Mouse (Mus musculus) heart, embryonic 12.5 days (tissue): Measurements from ENCODE around the gene Bicra. TPM values are rescaled to one million over a fixed set of nuclear protein-coding genes. Genes with fewer than 3 reads are reported as not detected.
A peak's percentile ranks its signal among the peaks of the same experiment; 100 is the strongest.

Source experiments
- ATAC-seq: fragments of 200-750 bp; cut with Nextera tagmentation; 2 replicates; pipeline ENCODE4 v1.8.0; 2017; ENCODE audit warnings: moderate TSS enrichment, moderate library complexity; ENCODE audit not compliant: insufficient number of reproducible peaks, low FRiP score
- H3K27ac ChIP-seq: fragments of 300-500 bp; sonication (generic); 2 replicates; pipeline ENCODE4 v1.5.1; 2016; ENCODE audit warnings: mild to moderate bottlenecking, moderate library complexity; ENCODE audit not compliant: poor library complexity, severe bottlenecking
- H3K27me3 ChIP-seq: fragments of 300-500 bp; sonication (generic); replicated peaks from 2 replicates; pipeline ENCODE4 v1.6.1; 2016; ENCODE audit warnings: mild to moderate bottlenecking, moderate library complexity
- H3K36me3 ChIP-seq: fragments of 300-500 bp; sonication (generic); 2 replicates; pipeline ENCODE4 v1.6.1; 2016; ENCODE audit warnings: mild to moderate bottlenecking, moderate library complexity
- H3K4me1 ChIP-seq: fragments of 300-500 bp; sonication (generic); replicated peaks from 2 replicates; pipeline ENCODE4 v1.6.1; 2016; ENCODE audit warnings: mild to moderate bottlenecking
- H3K4me2 ChIP-seq: fragments of 300-500 bp; sonication (generic); 2 replicates; pipeline ENCODE4 v1.6.1; 2016; ENCODE audit warnings: mild to moderate bottlenecking, moderate library complexity
- H3K4me3 ChIP-seq: fragments of 300-500 bp; sonication (generic); 2 replicates; pipeline ENCODE4 v1.5.1; 2016; ENCODE audit warnings: mild to moderate bottlenecking
- H3K9ac ChIP-seq: fragments of 300-500 bp; sonication (generic); 2 replicates; pipeline ENCODE4 v1.6.1; 2016; ENCODE audit warnings: mild to moderate bottlenecking, moderate library complexity
- H3K9me3 ChIP-seq: fragments of 300-500 bp; sonication (generic); replicated peaks from 2 replicates; pipeline ENCODE4 v1.6.1; 2016; ENCODE audit warnings: mild to moderate bottlenecking, moderate library complexity
- WGBS: fragments of 180-500 bp; shearing (Covaris S2); methylation state at CpG from one replicate; pipeline ENCODE4 v1.1.7; 2016; 5-methylcytosine and 5-hydroxymethylcytosine counted together
- polyA plus RNA-seq: library from polyadenylated mRNA; unstranded; fragments of >200 nt; fragmentation: Nextera tagmentation; extraction: Ambion mirVana; gene quantifications from 2 replicates; pipeline ENCODE4 v1.2.1, GENCODE M21; 2016

Bicra gene
- polyA plus RNA-seq, 1 experiment from 2014 or later = 5.9 TPM

DNA sequence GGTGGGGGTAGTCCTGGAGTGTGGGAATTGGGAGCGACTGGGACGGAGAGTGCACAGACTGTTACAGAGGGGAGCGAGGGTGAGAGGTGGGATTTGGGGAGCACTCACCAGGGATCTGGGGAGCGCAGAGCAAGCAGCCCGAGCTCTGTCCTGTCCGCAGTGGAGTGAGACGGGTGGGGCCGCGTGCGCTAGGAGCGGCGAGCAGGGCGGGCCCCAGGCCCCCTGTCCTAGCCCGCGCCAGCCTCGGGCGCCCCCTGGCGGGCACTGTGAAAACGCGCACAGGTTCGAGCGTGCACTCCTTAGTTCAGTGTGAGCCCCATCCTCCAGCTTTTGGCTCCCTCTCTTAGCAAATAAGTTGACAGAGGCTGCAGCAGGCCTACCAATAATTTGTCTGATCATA lies 80.4 kb downstream of the Bicra start, which contains the start of gene Ehd2:
Gene Ehd2 (minus strand): TSS at position 256 of the 400 bp plus-strand sequence.
- WGBS = under 1% methylated on average over 22 of the region's 22 CpGs
- Histone ChIP-seq H3K4me1 (peaks cover 38% of the 10 kb centered on the region), H3K27ac (no peak within 1 kb of the TSS)

DNA sequence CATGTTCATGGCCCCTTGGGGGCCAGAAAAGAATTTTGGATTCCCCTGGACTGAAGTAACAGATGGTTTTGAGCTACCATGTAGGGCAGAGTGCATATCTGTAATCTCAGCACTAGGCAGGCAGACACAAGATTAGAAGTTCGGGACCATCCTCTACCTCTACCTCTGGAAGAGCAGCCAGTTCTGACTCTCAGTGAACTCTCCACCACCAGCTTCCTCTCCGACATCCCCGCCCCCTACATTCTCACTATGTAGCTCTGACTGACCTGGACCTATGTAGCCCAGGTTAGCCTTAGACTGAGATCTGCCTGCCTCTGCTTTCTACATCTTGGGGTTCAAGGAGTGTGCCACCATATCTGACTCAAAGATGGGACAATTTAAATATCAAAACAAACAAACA lies 81.2 kb downstream of the Bicra start:
- Histone ChIP-seq H3K36me3 (peaks cover 17% of the 10 kb centered on the region), H3K4me3 (peak overlapping the region; percentile 56), H3K9ac (0 out of 2 replicates have a peak overlapping the region, but pooled peaks have one; percentile 75), H3K4me1 (peaks cover 47% of the 10 kb centered on the region), H3K27ac (no peak overlapping the region), H3K27me3 (no peaks in the 10 kb centered on the region), H3K4me2 (peak overlapping the region; percentile 71), H3K9me3 (peaks cover 5% of the 10 kb centered on the region; the same call in 1 of the 2 replicates)
- 49% methylated on average over 3 of the region's 3 CpGs for WGBS
- no peak for ATAC-seq

More for the DNA sequence above, 80.4 kb downstream of the Bicra start, which contains the start of gene Ehd2:
- H3K4me2 ChIP-seq = peak within 1 kb of the TSS; percentile 71
- peaks cover 5% of the 10 kb centered on the region; the same call in 1 of the 2 replicates for H3K9me3 ChIP-seq
- peak within 1 kb of the TSS; percentile 75 for H3K9ac ChIP-seq
- no peaks in the 10 kb centered on the region for H3K27me3 ChIP-seq
- peaks cover 25% of the 10 kb centered on the region for H3K36me3 ChIP-seq
- ATAC-seq = peak; percentile 84
- peak within 1 kb of the TSS; percentile 56 for H3K4me3 ChIP-seq

DNA sequence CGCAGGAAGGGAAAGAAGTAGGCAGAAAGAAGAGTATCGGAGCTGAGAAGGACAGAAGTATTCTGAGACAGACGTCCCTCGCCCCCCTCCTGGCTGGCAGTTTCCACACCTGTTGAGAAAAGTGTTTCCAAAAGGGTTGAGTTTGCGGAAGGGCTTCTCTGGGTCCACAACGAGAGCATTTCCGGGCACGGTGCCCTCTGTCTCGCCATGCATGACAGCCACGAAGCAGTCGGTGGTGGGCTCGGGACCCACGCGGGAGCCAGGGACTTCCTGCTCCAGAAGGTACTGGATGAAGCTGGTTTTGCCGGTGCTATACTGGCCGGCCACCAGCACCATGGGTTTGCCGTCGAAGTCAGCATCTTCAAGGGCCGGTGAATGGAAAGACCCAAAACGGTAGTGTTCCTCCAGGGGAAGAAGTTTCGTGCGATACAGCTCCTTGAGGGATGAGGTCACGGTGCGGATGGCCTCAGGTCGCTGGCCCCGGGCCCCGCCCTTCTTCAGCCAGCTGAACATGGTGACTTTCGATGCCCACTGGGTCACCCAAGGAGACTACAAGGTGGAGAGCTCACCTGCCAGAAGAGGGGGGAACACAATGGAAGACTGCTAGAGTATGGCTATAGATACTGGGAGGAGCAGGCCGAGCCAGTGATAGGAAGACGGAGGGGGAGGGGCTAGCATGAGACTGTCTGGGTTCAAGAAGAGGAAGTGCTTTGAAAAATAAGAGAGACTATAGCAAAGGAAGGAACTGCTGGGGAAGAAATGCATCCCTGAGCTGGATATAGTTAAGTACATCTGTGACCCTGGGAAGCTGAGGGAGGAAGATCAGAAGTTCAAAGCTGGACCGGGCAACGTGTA lies 83.7 kb downstream of the Bicra start:
- Histone ChIP-seq H3K27ac (no peak overlapping the region), H3K4me2 (peak overlapping the region; percentile 3; the same call in 1 of the 2 replicates), H3K4me1 (peaks cover 56% of the 10 kb centered on the region)

DNA sequence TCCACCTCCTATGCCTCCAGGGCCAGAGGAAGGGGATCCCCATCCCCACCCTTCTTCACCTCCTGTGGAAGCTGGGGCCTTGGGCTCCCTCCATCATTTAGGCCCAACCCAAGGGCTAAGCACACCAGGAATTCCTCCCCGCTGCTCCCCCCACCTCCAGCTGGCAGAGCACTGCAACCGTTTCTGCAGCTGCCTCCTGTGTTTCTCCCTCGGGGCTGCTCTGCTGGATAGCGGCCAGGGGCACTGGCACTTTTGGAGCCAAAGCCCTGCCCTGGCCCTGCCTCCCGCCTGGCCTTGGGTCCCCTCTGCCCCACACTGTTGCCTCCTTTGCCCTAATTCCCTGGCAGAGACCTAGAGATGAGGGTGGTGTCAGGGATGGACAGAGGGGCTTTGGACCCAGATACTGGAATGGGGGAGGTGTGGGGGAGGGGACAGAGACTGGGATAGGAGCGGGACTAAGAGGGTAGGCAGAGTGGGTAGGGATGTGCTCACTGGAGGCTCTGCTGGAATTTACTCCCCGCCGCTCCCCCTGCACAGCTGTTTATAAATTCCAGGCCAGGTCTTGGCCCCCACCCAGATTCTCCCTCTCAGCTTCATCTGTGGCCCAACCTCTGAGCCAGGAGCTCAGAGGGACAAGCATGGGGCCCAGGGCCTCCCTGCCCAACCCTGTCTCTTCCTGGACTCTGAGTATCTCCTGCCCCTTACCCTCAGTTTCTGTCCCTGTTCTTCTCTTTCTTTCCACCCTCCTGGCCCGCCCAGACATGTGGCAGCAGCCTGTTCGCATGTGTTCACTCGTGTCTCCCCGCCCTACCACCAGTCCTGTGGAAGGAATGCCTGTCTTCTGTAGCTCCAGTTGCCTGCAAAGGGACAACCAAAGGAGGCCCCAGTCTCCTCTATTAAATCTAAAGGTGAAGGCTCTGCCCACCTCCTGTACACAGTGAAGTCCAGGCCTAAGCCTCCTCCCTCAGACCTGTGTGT lies 85.1 kb downstream of the Bicra start:
- Histone ChIP-seq H3K9me3 (no peaks in the 10 kb centered on the region), H3K27ac (peak overlapping the region; percentile 74), H3K36me3 (peaks cover 12% of the 10 kb centered on the region), H3K4me2 (peak overlapping the region; percentile 43), H3K27me3 (no peaks in the 10 kb centered on the region), H3K4me3 (peak overlapping the region; percentile 15), H3K9ac (peak overlapping the region; percentile 46), H3K4me1 (peaks cover 56% of the 10 kb centered on the region)
- 25% methylated on average over 12 of the region's 12 CpGs for WGBS
- ATAC-seq = peak; percentile 58

More for the DNA sequence above, 83.7 kb downstream of the Bicra start:
- Histone ChIP-seq H3K36me3 (peaks cover 7% of the 10 kb centered on the region; the same call in 1 of the 2 replicates), H3K27me3 (no peaks in the 10 kb centered on the region), H3K9me3 (no peaks in the 10 kb centered on the region), H3K4me3 (no peak overlapping the region), H3K9ac (no peak overlapping the region)
- WGBS = 76% methylated on average over 32 of the region's 32 CpGs
- ATAC-seq = no peak

DNA sequence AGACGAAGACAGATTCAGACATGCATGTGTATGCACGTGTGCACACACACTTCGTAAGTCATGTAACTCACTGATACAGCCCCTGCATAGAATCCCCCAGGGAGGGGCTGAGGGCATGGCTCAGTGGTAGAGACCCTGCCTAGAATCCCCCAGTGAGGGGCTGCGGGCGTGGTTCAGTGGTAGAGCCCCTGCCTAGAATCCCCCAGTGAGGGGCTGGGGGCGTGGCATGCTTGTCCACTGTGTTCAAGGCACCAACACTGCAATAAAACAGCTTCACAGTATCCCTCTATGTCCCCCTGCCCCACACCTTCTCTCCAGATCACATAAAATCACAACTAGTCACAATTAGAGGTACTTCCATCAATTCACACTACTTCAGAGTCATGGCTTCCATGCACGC lies 85.9 kb downstream of the Bicra start:
- H3K4me3 ChIP-seq = no peak overlapping the region

DNA sequence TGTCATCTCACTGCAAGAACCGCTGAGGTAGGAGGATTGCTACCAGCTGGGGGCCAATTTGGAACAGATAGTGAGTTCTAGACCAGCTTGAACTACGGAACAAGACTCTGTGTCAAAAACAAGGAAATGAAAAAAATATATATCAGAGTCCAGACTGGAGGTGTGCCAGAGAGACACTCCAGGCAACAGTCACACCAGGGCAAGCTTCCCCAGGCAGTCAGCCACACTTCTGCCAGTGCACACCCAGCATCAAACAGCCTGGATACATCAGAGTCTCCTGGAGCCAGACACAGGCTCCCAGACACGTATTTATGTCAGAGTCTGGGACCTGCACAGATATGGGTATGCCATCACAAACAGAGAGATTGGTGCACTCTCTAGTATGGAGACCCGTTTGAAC lies 86.5 kb downstream of the Bicra start:
- H3K4me1 ChIP-seq = peaks cover 55% of the 10 kb centered on the region
- no peak overlapping the region for H3K4me3 ChIP-seq
- H3K27me3 ChIP-seq = no peaks in the 10 kb centered on the region
- peaks cover 25% of the 10 kb centered on the region for H3K36me3 ChIP-seq
- H3K27ac ChIP-seq = peak overlapping the region; percentile 74; the same call in 1 of the 2 replicates
- WGBS = 47% methylated on average over 4 of the region's 4 CpGs
- H3K9ac ChIP-seq = 0 out of 2 replicates have a peak overlapping the region, but pooled peaks have one; percentile 0
- no peak for ATAC-seq
- no peaks in the 10 kb centered on the region for H3K9me3 ChIP-seq
- no peak overlapping the region for H3K4me2 ChIP-seq

More for the DNA sequence above, 85.9 kb downstream of the Bicra start:
- Histone ChIP-seq H3K27ac (peak overlapping the region; percentile 74), H3K9ac (0 out of 2 replicates have a peak overlapping the region, but pooled peaks have one; percentile 0), H3K9me3 (no peaks in the 10 kb centered on the region), H3K4me1 (peaks cover 52% of the 10 kb centered on the region), H3K27me3 (no peaks in the 10 kb centered on the region), H3K36me3 (peaks cover 20% of the 10 kb centered on the region), H3K4me2 (no peak overlapping the region; the same call in 1 of the 2 replicates)
- 85% methylated on average over 7 of the region's 7 CpGs for WGBS
- ATAC-seq = no peak

DNA sequence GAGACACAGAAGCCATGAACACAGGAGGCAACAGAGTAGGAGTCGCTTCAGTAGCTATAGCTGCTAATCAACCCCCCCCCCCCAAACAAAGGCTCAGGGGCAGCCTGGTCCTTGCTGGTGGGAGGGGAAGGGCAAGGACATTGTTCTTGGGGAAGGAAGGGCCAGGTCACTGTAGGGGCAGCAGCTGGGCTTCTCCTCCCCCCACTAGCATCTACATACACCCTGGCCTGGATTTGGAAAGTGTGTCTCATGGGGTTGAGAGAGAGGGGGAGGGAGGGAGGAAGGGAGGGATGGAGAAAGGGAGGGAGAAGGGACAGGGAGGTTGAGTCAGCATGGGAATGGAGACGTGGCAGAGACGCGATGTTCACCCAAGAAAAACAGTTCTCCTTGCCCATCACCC lies 87.0 kb downstream of the Bicra start:
- ATAC-seq = no peak
- Histone ChIP-seq H3K9me3 (no peaks in the 10 kb centered on the region), H3K4me1 (peaks cover 55% of the 10 kb centered on the region), H3K36me3 (peaks cover 25% of the 10 kb centered on the region), H3K27ac (no peak overlapping the region), H3K4me3 (no peak overlapping the region), H3K9ac (no peak overlapping the region), H3K27me3 (no peaks in the 10 kb centered on the region), H3K4me2 (no peak overlapping the region)
- 60% methylated on average over 4 of the region's 4 CpGs for WGBS

DNA sequence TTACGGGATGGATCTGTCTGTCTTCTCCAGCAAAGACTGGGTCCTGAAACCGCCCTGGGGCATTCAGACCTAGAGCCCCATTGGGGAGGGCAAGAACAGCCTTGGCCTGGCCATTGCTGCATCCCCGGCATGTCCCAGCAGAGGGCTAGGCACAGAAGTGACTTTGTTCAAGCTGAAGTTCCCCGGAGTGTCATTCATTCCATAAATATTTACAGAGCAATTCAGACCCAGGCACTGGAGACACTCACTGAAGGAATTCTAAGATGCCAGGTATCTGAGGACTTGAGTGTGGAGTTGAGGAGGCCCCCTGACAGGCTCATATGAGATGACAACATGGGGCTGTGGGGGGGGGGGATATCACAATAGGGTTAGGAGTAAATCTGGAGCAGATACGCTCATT lies 91.6 kb downstream of the Bicra start:
- 61% methylated on average over 5 of the region's 5 CpGs for WGBS

DNA sequence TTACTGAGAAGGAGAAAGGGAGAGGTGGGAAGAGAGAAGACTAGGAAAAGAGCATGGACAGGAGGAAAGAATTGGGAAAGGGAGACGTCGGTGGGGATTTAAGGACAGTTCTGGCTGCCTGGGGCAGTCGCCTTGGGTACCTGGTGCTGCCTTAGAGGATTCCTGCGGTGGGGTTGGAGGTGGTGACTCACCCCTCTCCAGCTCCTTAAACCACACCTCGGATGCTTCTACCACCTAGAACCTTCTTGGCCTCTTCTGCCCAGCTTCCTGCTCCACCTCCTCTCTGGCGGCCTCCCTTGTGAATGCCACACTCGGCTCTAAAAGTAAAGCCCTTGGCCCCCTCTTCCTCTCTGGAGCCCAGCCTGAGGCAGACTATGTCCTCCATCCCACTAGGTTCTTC lies 92.2 kb downstream of the Bicra start:
- WGBS = 18% methylated on average over 7 of the region's 7 CpGs
- 0 out of 2 replicates have a peak, but pooled peaks have one; percentile 12 for ATAC-seq
- Histone ChIP-seq H3K27me3 (no peaks in the 10 kb centered on the region), H3K9me3 (peaks cover 6% of the 10 kb centered on the region; the same call in 1 of the 2 replicates), H3K4me1 (peaks cover 24% of the 10 kb centered on the region), H3K27ac (peak overlapping the region; percentile 50), H3K4me3 (peak overlapping the region; percentile 29), H3K9ac (peak overlapping the region; percentile 46), H3K4me2 (peak overlapping the region; percentile 65), H3K36me3 (peaks cover 46% of the 10 kb centered on the region)

More for the DNA sequence above, 91.6 kb downstream of the Bicra start:
- ATAC-seq = no peak
- Histone ChIP-seq H3K9me3 (peaks cover 6% of the 10 kb centered on the region; the same call in 1 of the 2 replicates), H3K4me2 (no peak overlapping the region), H3K27ac (peak overlapping the region; percentile 50), H3K27me3 (no peaks in the 10 kb centered on the region), H3K4me1 (peaks cover 29% of the 10 kb centered on the region), H3K9ac (no peak overlapping the region), H3K36me3 (peaks cover 43% of the 10 kb centered on the region), H3K4me3 (no peak overlapping the region)

DNA sequence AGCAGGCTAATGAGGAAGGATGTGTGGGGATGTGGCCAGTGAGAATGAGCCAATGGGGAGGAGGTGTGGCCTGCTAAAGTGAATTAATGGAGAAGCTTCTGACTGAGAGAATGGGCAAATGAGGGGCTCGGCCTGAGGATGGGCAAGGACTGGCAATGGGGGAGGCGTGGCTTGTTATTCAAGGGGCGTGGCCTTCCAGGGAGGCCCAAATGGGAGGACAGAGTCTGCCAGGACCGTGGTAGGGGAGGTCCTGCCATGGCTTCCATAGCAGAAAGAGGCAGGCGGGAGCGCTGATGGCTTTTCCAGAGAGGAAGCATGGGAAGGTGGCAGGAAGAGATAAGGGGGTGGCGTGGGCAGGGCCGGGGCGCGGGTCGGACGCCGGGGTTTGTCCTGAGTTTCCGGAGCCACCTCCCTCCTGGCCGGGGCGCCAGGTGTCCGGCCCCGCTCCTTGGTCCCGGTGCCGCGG lies 92.7 kb downstream of the Bicra start:
- peak overlapping the region; percentile 65 for H3K4me2 ChIP-seq
- peaks cover 6% of the 10 kb centered on the region; the same call in 1 of the 2 replicates for H3K9me3 ChIP-seq
- peak overlapping the region; percentile 29 for H3K4me3 ChIP-seq
- H3K9ac ChIP-seq = peak overlapping the region; percentile 46
- peaks cover 49% of the 10 kb centered on the region for H3K36me3 ChIP-seq
- H3K4me1 ChIP-seq = peaks cover 23% of the 10 kb centered on the region
- peak; percentile 75 for ATAC-seq
- H3K27me3 ChIP-seq = no peaks in the 10 kb centered on the region
- 7% methylated on average over 21 of the region's 21 CpGs for whole genome bisulfite sequencing
- H3K27ac ChIP-seq = peak overlapping the region; percentile 50
